Mouse (Mus musculus) fibroblast of lung, adult 2 months (primary cell): Measurements from ENCODE around the gene Cldn7.

Source experiments
- DNase-seq: peaks from one replicate; pipeline ENCODE4 v3.0.0-alpha.2; 2011; ENCODE audit warnings: low read depth

Gene Cldn7

DNA sequence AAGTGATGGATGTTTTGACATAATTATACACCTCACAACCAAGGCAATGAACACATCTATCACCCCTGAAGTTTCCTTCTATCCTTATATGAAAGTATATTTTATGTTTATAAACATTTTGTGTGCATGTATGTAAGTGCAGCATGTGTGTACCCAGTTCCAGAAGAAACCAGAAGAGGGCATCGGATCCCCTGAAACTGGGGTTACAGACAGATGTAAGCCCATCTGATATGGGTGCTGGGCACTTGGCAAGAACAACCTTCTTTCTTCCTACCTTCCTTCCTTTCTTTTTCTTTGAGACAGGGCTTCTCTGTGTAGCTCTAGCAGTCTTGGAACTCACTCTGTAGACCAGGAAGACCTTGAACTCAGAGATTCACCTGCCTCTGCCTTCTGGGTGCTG lies 8.4 kb upstream of the Cldn7 start:
- DNase-seq: no peak

DNA sequence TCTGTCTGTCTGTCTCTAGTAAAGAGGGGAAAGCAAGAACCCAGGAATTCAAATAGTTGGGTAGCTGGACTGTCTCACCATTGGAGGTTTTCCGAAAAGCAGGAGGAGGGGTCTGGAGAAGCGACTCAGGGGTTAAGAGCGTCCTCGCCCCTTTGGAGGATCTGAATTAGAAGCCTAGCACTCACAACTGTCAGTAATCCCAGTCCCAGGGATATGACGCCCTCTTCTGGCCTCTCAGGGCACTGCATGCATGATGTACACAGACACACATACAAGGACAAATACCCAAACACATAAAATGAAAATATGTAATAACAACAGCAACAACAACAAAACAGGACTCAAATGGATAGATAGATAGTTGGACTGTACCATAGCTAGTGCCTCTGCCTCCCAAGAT lies 4.0 kb upstream of the Cldn7 start:
- no peak for DNase-seq

DNA sequence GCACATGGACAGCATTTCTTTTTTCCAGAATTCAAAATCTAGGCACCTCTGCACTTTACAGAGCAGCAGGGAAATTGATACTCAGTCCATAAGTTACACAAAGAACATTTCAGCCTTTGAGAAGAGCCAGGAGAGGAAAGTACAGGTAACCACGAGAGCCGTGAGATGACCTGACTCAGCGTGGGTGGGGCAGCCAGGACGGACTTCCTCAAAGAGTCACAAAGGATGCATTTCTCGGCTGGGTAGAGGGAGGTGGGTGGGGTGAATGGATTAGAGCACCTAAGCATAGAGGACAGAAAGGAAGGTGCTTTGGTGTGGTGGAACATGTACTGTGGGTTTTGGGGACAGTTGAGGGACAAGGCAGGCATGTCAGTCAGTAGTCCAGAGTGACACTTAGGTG lies 2.7 kb upstream of the Cldn7 start:
- DNase-seq: no peak

GRCm38 (mm10) chr11:69965271-69966005 lies 859 bp downstream of the Cldn7 start:
- no peak for DNase-seq

GRCm38 (mm10) chr11:69966006-69966859 lies 1.7 kb downstream of the Cldn7 start:
- DNase-seq: no peak

DNA sequence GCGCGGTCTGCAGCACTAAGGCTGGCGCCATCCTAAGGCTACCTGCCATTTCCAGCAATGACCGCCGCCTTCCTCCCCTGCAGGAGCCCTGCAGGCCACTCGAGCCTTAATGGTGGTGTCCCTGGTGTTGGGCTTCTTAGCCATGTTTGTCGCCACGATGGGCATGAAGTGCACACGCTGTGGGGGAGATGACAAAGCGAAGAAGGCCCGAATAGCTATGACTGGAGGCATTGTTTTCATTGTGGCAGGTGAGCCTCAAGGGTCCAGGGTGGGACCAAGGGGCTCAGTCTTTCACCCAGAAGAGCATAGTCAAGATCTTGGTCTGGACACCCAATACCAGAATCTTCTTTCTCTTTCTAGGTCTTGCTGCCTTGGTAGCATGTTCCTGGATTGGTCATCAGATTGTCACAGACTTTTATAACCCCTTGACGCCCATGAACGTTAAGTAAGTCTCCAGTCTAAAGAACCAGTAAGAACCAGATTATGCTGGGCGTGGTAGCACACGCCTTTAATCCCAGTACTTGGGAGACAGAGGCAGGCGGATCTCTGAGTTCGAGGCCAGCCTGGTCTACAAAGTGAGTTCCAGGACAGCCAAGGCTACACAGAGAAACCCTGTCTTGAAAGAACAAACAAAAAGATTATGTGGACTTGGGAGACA lies 2.4 kb downstream of the Cldn7 start:
- no peak for DNase-seq

- no peak for DNase-seq
These were observed 4.2 kb downstream of the Cldn7 start for GRCm38 (mm10) chr11:69968793-69969192.

- DNase-seq: no peak
These were observed 5.6 kb downstream of the Cldn7 start for GRCm38 (mm10) chr11:69970222-69970621.

- DNase-seq: no peak
These were observed 6.2 kb downstream of the Cldn7 start for GRCm38 (mm10) chr11:69970775-69971174.

- no peak for DNase-seq
These were observed 10.3 kb downstream of the Cldn7 start for GRCm38 (mm10) chr11:69974907-69975306.

DNA sequence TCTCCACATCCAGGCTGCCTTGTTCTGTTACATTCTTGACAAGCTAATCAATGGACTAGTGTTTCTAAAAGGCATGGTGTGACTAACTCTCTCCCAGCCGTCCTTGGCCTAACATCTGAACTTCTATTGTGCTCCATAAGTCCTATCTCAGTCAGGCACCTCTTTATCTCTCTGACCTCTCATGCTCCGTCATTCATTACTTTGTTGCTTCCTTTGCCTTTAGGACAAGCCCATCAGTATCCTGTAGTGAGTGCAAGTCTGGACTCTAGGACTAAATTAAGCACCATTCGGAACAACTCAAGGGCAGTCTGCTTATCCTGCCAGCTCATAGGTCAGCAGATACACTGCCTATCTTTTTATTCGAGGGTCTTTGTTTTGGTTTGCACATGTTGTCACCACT lies 11.7 kb downstream of the Cldn7 start:
- DNase-seq: no peak

GRCm38 (mm10) chr11:69979827-69980195 lies 15.2 kb downstream of the Cldn7 start:
- DNase-seq: no peak

DNA sequence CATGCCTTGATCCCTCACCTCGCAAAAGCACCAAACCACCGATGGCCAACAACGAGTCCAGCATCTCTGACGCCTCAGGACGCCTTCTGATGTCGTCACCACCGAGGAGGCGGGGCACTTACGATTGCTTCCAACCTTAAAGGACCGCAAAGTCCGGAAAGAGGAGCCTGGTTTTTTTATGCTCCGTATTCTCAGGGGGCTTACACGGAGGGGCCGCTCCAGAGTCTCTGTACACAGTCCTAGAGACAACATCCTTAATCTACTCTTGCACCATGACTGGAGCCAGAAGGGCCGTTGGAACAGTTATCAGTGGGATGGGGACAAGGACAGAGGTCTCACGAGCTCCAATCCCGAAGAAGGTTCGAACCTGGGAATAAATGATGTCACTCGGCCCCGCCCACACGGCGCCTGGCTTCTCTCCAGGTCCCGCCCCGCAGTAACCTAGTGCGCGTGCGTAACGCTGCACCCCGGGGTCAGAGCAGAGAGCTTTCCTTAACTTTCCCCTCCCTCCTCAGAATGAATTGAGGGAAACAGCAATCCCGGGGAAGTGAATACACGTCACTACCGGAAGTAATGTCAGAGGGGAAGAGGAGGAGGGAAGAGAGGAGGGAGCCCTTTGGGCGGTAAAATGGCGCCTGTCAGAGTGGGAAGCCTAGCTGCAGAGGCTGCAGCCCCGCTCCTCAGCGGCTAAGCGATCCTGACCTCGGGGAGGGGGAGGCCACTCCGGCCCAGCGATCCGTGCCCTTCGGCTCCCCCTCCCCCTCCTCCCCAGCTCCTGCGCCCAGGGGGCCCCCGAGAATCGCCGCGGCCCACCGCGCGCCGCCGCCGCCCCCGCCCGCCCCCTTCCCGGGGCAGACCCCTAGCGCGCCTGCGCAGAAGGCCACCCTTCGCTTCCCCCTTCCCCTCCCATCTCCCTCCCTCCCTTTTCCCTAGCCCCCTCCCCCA lies 15.9 kb downstream of the Cldn7 start:
- peak; percentile 98 for DNase-seq

GRCm38 (mm10) chr11:69981141-69981762 lies 16.7 kb downstream of the Cldn7 start, which contains the start of gene Ctdnep1:
Gene Ctdnep1, plus strand, starts transcription at chr11:69981156.
- DNase-seq: no peak

GRCm38 (mm10) chr11:69982225-69982624 lies 17.6 kb downstream of the Cldn7 start, which contains the start of gene Elp5:
Gene Elp5, minus strand, starts transcription at chr11:69982517.
- no peak for DNase-seq

DNA sequence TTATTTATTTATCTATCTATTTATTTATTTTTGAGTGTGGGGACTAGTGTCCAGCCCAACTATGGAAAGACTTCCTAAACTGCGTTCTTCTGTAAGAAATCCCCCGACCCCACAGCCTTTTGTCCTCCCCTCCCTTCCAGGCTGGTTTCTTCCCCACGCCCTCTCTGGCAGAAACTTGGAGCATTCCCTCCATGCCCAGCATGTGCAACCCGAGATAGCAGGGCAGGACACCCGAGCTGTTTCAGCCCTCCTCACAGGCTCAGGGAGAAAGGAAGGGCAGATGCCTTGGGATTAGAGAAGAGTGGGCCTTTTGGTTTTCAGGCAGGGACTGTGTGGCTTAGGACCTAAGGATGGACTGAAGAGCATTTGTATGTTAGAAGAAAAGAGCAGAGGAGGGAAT lies 18.3 kb downstream of the Cldn7 start:
- no peak for DNase-seq

DNA sequence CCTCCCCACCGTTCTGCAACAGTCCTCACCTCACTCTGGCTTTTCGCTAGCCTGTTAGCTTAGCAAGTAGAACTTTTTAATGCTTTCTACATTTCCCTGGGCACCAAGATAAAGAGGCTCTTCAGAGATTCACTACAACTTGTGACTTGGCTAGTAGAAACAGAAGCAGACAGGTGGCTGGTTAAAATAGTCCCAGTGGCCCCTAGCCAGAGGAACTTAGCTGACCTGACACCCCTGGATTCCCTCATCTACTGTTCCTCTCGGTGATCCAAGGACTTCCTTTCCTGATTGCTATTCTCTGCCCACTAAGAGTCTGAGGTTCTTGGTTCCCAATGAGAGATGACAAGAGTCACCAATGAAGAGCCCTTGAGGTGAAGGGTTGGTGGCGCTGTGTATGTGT lies 18.8 kb downstream of the Cldn7 start:
- DNase-seq: no peak

DNA sequence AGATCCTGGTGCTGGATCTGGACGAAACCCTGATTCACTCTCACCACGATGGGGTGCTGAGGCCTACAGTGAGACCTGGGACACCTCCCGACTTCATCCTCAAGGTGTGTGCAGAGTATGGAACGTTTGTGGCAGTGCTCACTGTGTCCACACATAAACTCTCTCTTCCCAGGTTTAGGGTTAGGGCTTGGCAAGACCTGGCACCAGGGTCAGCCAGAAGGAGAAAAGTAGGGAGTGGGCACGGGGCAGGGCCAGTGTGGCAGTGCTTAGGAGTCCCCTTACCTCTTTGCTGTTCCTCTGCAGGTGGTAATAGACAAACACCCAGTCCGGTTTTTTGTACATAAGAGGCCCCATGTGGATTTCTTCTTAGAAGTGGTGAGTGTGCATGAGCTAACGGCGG lies 19.9 kb downstream of the Cldn7 start:
- no peak for DNase-seq

- DNase-seq: no peak
These were observed 25.4 kb downstream of the Cldn7 start for GRCm38 (mm10) chr11:69989949-69990348.

GRCm38 (mm10) chr11:69990850-69991691 lies 26.5 kb downstream of the Cldn7 start, which contains the start of gene Gabarap:
Gene Gabarap, plus strand, starts transcription at chr11:69991143.
- DNase-seq: peak; percentile 96
